Mouse (Mus musculus): ENCODE results near the gene Eme2.

GRCm38 (mm10) chr17:24895571-24896240 lies 819 bp upstream of the Eme2 start:
- TF ChIP-seq CTCF (IDR thresholded peaks at IDR 0.05; ENCODE audit: borderline replicate concordance, control insufficient read depth, extremely low read depth, insufficient read depth, low read length, poor library complexity) (no peak), POLR2A (IDR thresholded peaks at IDR 0.05; ENCODE audit: control insufficient read depth, extremely low read depth, insufficient read depth, low read length, poor library complexity) (no peak)

All from thymus, adult 2 months (tissue).